Mouse (Mus musculus) adrenal gland, adult 8-10 months (tissue): ENCODE results near the gene Becn1. TPM values are rescaled to one million over a fixed set of nuclear protein-coding genes. Genes with fewer than 3 reads are reported as not detected.
A peak's percentile ranks its signal among the peaks of the same experiment; 100 is the strongest.

Source experiments
- DNase-seq: peaks from one replicate; pipeline ENCODE4 v3.0.0; 2022
- total RNA-seq, 4 experiments: library from RNA; stranded (reverse); gene quantifications; 2 replicates each; pipeline ENCODE4 v1.2.4; 2022

The Becn1 gene
- total RNA-seq, 4 experiments from 2014 or later, result 161 to 204 (median 178) TPM

GRCm38 (mm10) chr11:101315082-101315650 lies 13.1 kb upstream of the Becn1 start:
- DNase-seq, result no peak

- no peak for DNase-seq
Measured at GRCm38 (mm10) chr11:101314567-101314966, 12.5 kb upstream of the Becn1 start.

GRCm38 (mm10) chr11:101312150-101312549 lies 10.1 kb upstream of the Becn1 start:
- no peak for DNase-seq

DNA sequence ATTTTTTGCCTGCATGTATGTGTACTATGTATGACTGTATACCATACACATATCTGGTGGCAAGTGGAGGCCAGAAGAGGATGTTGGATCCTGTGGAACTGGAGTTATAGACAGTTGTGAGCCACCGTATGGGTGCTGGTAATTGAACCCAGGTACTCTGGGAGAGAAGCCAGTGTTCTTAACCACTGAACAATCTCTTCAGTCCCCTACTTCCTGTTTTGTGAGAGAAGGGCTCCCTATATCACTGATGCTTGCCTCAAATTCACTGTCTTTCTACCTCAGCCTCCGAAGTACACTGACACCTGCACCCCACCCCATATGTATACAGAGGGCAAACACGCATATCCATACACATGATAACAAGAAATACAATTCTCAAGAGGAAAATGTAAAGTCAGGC lies 9.0 kb upstream of the Becn1 start:
- no peak for DNase-seq

GRCm38 (mm10) chr11:101307744-101308143 lies 5.7 kb upstream of the Becn1 start:
- no peak for DNase-seq

GRCm38 (mm10) chr11:101301299-101302003 lies 635 bp downstream of the Becn1 start:
- DNase-seq, result no peak

- DNase-seq, result no peak
Measured at GRCm38 (mm10) chr11:101300881-101301280, 1.2 kb downstream of the Becn1 start.

DNA sequence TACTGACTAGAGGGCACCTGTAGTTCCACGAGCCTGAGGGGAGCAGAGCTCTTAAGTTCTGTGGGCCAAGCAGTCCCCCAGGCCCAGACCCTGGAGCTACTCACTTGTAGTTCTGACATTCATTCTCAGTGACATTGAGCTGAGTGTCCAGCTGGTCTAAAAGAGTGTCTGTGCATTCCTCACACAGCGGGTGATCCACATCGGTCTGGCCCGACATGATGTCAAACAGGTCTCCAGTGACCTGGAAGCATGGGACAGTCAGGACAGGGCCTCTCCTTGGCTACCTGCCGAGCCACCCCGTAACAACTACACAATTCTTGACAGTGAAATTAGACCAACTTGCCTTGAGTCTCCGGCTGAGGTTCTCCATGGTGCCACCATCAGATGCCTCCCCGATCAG lies 6.9 kb downstream of the Becn1 start:
- no peak for DNase-seq

- no peak for DNase-seq
Measured at GRCm38 (mm10) chr11:101291231-101291630, 10.9 kb downstream of the Becn1 start.

DNA sequence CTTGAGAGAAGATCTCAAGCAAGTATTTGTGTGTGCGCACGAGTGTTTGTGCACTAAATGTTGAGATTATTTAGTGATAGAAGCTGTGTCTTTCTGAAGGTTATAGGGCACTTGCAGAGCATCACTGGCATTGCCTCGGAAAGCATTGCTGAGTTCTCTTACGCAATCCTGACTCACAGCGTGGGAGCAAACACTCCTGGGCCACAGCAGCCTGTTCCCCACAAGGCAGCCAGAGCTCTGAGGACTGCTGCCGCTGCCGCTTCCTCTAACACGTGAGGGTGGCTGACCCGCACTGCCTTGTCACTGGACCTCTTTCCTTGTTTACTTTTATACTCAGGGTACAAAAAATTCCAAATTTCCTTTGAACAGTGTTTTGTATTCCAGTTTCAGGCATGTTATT lies 14.8 kb downstream of the Becn1 start:
- DNase-seq, result peak; percentile 60

GRCm38 (mm10) chr11:101283805-101284204 lies 18.3 kb downstream of the Becn1 start:
- DNase-seq, result no peak

- no peak for DNase-seq
Measured at GRCm38 (mm10) chr11:101282896-101283295, 19.2 kb downstream of the Becn1 start.

GRCm38 (mm10) chr11:101280837-101281236 lies 21.2 kb downstream of the Becn1 start:
- DNase-seq, result no peak

DNA sequence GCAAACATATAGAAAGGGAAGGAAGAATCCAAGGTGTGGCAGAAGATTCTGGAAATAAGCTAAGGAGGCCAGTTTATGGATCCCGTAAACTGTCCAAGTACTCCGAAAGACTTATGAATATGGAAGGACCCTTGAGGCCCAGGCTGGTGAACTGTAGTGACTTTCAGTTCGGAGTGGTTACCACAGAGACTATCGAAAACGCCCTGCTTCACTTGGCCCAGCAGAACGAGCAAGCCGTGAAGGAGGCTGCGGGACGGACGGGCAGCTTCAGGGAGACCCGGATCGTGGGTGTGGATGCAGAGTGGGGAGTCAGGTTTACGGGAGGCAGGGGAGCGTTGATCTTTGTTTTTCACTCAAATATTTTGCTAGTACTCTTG lies 22.9 kb downstream of the Becn1 start:
- DNase-seq, result no peak

DNA sequence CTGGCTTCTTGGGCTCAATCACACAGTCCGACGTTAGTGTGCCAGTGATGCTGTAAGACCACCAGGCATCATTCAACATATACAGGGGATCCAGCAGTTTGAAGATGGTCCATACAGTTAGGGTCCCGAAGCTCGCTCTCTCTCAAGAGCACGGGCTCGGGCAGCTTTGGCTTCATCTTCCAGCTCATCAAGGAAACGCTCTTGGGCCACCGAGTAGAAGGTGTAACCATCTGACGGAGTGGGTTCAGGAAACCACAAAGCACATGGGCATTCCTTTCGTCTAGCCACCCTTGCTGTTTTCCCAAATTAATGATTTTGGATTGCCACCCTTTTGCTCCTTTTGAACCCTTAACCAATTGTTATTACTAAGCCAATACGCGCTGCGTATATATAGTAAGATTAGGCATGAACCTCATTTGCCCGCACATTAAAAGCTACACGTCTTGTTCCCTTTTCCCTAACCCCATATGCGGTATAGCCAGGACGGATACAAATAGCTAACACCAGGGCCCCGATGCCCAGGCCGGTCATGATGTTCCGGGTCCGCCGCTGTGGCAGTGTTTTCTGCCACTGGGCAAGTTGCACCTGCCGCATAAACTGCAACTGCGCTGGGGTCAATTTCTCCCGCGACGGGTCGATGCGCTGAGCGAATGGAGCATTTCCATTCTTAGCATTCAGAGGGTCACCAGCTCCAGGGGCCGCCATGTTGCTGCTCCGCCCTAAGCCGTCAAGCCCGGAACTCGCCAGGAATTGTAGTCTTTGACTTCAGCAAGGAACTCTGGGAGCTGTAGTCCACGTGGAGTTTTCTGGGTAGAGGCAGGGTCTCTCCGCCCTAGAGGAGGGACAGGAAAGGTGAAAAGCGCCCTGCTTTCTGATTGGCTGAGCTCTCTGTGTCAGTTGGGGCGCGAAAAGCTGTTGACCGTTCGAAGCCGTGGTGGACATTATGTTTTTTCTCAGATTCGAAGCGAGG lies 23.6 kb downstream of the Becn1 start, which contains the start of the genes Cntd1 and Coa3:
Cntd1 (plus strand) TSS at position 790 of the 970 bp plus-strand sequence.
Coa3 (minus strand) TSS at position 892 of the 970 bp plus-strand sequence.
- peak; percentile 77 for DNase-seq

- no peak for DNase-seq
Measured at GRCm38 (mm10) chr11:101277381-101278222, 24.5 kb downstream of the Becn1 start.

GRCm38 (mm10) chr11:101276319-101277070 lies 25.6 kb downstream of the Becn1 start:
- DNase-seq, result no peak

DNA sequence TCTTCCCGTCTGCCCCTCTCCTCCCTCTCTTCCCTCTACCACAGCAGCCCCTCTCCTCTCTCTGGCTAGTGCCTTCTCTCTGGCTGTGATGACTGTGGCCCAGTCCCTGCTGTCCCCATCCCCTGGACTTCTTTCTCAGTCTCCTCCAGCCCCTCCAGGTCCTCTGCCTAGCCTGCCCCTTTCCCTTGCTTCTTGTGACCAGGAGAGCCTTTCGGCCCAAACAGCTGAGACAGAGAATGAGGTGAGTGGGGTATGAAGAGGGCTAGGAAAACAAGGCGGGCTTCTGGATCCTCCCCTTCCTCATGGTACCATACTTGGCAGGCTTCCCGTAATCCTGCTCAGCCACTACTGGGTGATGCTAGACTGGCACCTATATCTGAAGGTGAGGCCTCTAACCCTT lies 26.8 kb downstream of the Becn1 start:
- no peak for DNase-seq

DNA sequence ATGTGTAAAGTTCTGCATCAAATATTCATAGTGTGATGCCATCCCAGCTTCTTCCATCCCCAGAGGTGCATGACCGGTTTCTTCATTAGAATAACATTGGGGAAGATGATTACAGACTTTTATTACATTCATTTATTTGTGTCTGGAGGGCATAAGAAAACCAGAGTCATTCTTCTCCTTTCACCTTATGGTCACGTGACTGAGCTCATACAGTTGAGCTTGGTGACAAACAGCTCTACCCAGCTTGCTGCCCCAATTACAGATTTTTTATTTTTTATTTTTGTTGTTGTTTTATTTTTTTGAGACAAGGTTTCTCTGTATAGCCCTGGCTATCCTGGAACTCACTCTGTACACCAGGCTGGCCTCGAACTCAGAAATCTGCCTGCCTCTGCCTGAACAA lies 29.6 kb downstream of the Becn1 start:
- DNase-seq, result no peak

- no peak for DNase-seq
Measured at GRCm38 (mm10) chr11:101269577-101270116, 32.4 kb downstream of the Becn1 start.

DNA sequence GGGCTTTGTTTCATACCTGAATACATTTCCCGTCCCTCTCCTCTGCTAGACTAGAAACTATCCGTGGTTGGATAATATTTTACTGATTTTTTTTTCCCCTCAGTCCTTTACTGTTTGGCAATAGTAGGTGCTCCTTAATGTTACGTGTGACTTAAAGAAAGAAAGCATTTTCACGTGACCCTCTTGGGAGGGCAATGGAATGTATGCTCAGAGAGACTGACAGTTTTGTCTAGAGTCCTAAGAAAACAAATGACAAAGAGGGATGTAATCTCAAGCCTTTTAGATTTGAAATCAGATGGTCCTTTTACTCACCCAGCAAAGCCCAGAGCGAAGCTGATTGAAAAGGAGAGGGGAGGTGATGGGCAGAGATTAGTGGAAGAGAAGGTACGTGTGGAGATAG lies 36.2 kb downstream of the Becn1 start:
- no peak for DNase-seq
